Mouse (Mus musculus) limb, embryonic 10.5 days (tissue): Measurements from ENCODE around the gene Trmt112. TPM values are rescaled to one million over a fixed set of nuclear protein-coding genes. Genes with fewer than 3 reads are reported as not detected.

Experiments
- DNase-seq: peaks from one replicate; pipeline ENCODE4 v3.0.0-alpha.2; 2017; ENCODE audit warnings: low spot score
- H3K27ac ChIP-seq: fragments of 300-500 bp; sonication (generic); 2 replicates; pipeline ENCODE4 v1.5.1; 2016; ENCODE audit warnings: mild to moderate bottlenecking
- H3K27me3 ChIP-seq: fragments of 300-500 bp; sonication (generic); 2 replicates; pipeline ENCODE4 v1.6.1; 2016; ENCODE audit warnings: low read depth, mild to moderate bottlenecking; ENCODE audit not compliant: poor library complexity, severe bottlenecking
- H3K36me3 ChIP-seq: fragments of 300-500 bp; sonication (generic); 2 replicates; pipeline ENCODE4 v1.6.1; 2016; ENCODE audit warnings: mild to moderate bottlenecking, moderate library complexity
- H3K4me1 ChIP-seq: fragments of 300-500 bp; sonication (generic); 2 replicates; pipeline ENCODE4 v1.6.1; 2016
- H3K4me3 ChIP-seq: fragments of 300-500 bp; sonication (generic); 2 replicates; pipeline ENCODE4 v1.5.1; 2016; ENCODE audit warnings: mild to moderate bottlenecking, moderate library complexity
- H3K9me3 ChIP-seq: fragments of 300-500 bp; sonication (generic); replicated peaks from 2 replicates; pipeline ENCODE4 v1.6.1; 2016; ENCODE audit warnings: mild to moderate bottlenecking
- WGBS: fragments of 180-500 bp; shearing (Covaris S2); methylation state at CpG from one replicate; pipeline ENCODE4 v1.1.7; 2016; 5-methylcytosine and 5-hydroxymethylcytosine counted together
- polyA plus RNA-seq: library from polyadenylated mRNA; unstranded; fragments of >200 nt; fragmentation: Nextera tagmentation; extraction: Ambion mirVana; gene quantifications from 2 replicates; pipeline ENCODE4 v1.2.1, GENCODE M21; 2016

Gene Trmt112
- polyA plus RNA-seq: 157 and 168 TPM in 2 replicates

GRCm38 (mm10) chr19:6909507-6910289 lies at the start of gene Trmt112, which contains the start of gene Prdx5:
Gene Trmt112 (plus strand): TSS chr19:6909698.
Gene Prdx5 (minus strand): TSS chr19:6910106.
- H3K4me3 ChIP-seq: peak within 1 kb of the TSS; percentile 66
- WGBS: under 1% methylated on average over 65 of the region's 65 CpGs

GRCm38 (mm10) chr19:6859971-6860370 lies 49.5 kb upstream of the Trmt112 start:
- DNase-seq: no peak

More at GRCm38 (mm10) chr19:6909507-6910289, at the start of gene Trmt112, which contains the start of gene Prdx5:
- Histone ChIP-seq H3K27me3 (no peaks in the 10 kb centered on the region), H3K27ac (peak within 1 kb of the TSS; percentile 89), H3K36me3 (peaks cover 66% of the 10 kb centered on the region), H3K4me1 (peaks cover 32% of the 10 kb centered on the region), H3K9me3 (no peaks in the 10 kb centered on the region)
- DNase-seq: peak; percentile 93

GRCm38 (mm10) chr19:6860706-6861105 lies 48.8 kb upstream of the Trmt112 start:
- H3K4me3 ChIP-seq: no peak overlapping the region
- no peaks in the 10 kb centered on the region for H3K9me3 ChIP-seq
- H3K4me1 ChIP-seq: peaks cover 13% of the 10 kb centered on the region
- WGBS: 85% methylated on average over 6 of the region's 6 CpGs
- H3K36me3 ChIP-seq: no peaks in the 10 kb centered on the region
- DNase-seq: no peak
- H3K27ac ChIP-seq: no peak overlapping the region
- peaks cover 22% of the 10 kb centered on the region for H3K27me3 ChIP-seq

More at GRCm38 (mm10) chr19:6859971-6860370, 49.5 kb upstream of the Trmt112 start:
- Histone ChIP-seq H3K9me3 (no peaks in the 10 kb centered on the region), H3K4me3 (no peak overlapping the region), H3K27ac (no peak overlapping the region), H3K4me1 (peaks cover 20% of the 10 kb centered on the region), H3K36me3 (no peaks in the 10 kb centered on the region), H3K27me3 (peaks cover 30% of the 10 kb centered on the region)
- WGBS: 89% methylated on average over 3 of the region's 3 CpGs

GRCm38 (mm10) chr19:6861451-6861850 lies 48.0 kb upstream of the Trmt112 start:
- H3K4me1 ChIP-seq: 0 out of 2 replicates have a peak, but pooled peaks cover 5% of the 10 kb centered on the region
- H3K9me3 ChIP-seq: no peaks in the 10 kb centered on the region
- peaks cover 16% of the 10 kb centered on the region for H3K27me3 ChIP-seq
- WGBS: 94% methylated on average over 4 of the region's 4 CpGs
- H3K27ac ChIP-seq: no peak overlapping the region
- no peak overlapping the region for H3K4me3 ChIP-seq
- H3K36me3 ChIP-seq: no peaks in the 10 kb centered on the region
- DNase-seq: no peak

GRCm38 (mm10) chr19:6869355-6869754 lies 40.1 kb upstream of the Trmt112 start:
- 1% methylated on average over 5 of the region's 5 CpGs for WGBS
- peak overlapping the region; percentile 27; the same call in 1 of the 2 replicates for H3K4me3 ChIP-seq
- H3K36me3 ChIP-seq: no peaks in the 10 kb centered on the region
- DNase-seq: peak; percentile 36
- H3K9me3 ChIP-seq: no peaks in the 10 kb centered on the region
- H3K27ac ChIP-seq: no peak overlapping the region
- no peaks in the 10 kb centered on the region for H3K27me3 ChIP-seq
- peaks cover 7% of the 10 kb centered on the region for H3K4me1 ChIP-seq

- Histone ChIP-seq H3K27me3 (no peaks in the 10 kb centered on the region), H3K4me1 (peaks cover 7% of the 10 kb centered on the region), H3K27ac (no peak overlapping the region), H3K36me3 (no peaks in the 10 kb centered on the region), H3K4me3 (no peak overlapping the region), H3K9me3 (no peaks in the 10 kb centered on the region)
- no peak for DNase-seq
- WGBS: 71% methylated on average over 5 of the region's 5 CpGs
Observed at GRCm38 (mm10) chr19:6871574-6872271, 37.8 kb upstream of the Trmt112 start.

GRCm38 (mm10) chr19:6872701-6873100 lies 36.8 kb upstream of the Trmt112 start:
- no peak for DNase-seq
- Histone ChIP-seq H3K9me3 (no peaks in the 10 kb centered on the region), H3K27ac (no peak overlapping the region), H3K36me3 (no peaks in the 10 kb centered on the region), H3K4me3 (no peak overlapping the region), H3K4me1 (peaks cover 7% of the 10 kb centered on the region), H3K27me3 (no peaks in the 10 kb centered on the region)
- WGBS: 85% methylated on average over 3 of the region's 3 CpGs

- WGBS: 83% methylated on average over 1 of the region's 1 CpGs
- no peak for DNase-seq
- Histone ChIP-seq H3K36me3 (no peaks in the 10 kb centered on the region), H3K27me3 (no peaks in the 10 kb centered on the region), H3K4me1 (peaks cover 5% of the 10 kb centered on the region), H3K27ac (no peak overlapping the region), H3K9me3 (no peaks in the 10 kb centered on the region), H3K4me3 (no peak overlapping the region)
Observed at GRCm38 (mm10) chr19:6874257-6874656, 35.2 kb upstream of the Trmt112 start.

- H3K27ac ChIP-seq: no peak overlapping the region
- H3K27me3 ChIP-seq: no peaks in the 10 kb centered on the region
- DNase-seq: no peak
- no peak overlapping the region for H3K4me3 ChIP-seq
- H3K4me1 ChIP-seq: no peaks in the 10 kb centered on the region
- WGBS: 85% methylated on average over 6 of the region's 6 CpGs
- H3K9me3 ChIP-seq: no peaks in the 10 kb centered on the region
- H3K36me3 ChIP-seq: no peaks in the 10 kb centered on the region
Observed at GRCm38 (mm10) chr19:6875834-6876233, 33.7 kb upstream of the Trmt112 start.

GRCm38 (mm10) chr19:6876799-6877198 lies 32.7 kb upstream of the Trmt112 start:
- Histone ChIP-seq H3K4me1 (no peaks in the 10 kb centered on the region), H3K9me3 (no peaks in the 10 kb centered on the region), H3K27ac (no peak overlapping the region), H3K27me3 (no peaks in the 10 kb centered on the region), H3K36me3 (no peaks in the 10 kb centered on the region), H3K4me3 (no peak overlapping the region)
- no peak for DNase-seq

- DNase-seq: no peak
- 86% methylated on average over 4 of the region's 4 CpGs for WGBS
- Histone ChIP-seq H3K9me3 (no peaks in the 10 kb centered on the region), H3K36me3 (no peaks in the 10 kb centered on the region), H3K4me3 (no peak overlapping the region), H3K4me1 (no peaks in the 10 kb centered on the region), H3K27me3 (no peaks in the 10 kb centered on the region), H3K27ac (no peak overlapping the region)
Observed at GRCm38 (mm10) chr19:6877965-6878364, 31.5 kb upstream of the Trmt112 start.

GRCm38 (mm10) chr19:6892512-6892911 lies 17.0 kb upstream of the Trmt112 start:
- H3K27ac ChIP-seq: no peak overlapping the region
- H3K27me3 ChIP-seq: no peaks in the 10 kb centered on the region
- H3K9me3 ChIP-seq: 0 out of 2 replicates have a peak, but pooled peaks cover 2% of the 10 kb centered on the region
- no peaks in the 10 kb centered on the region for H3K36me3 ChIP-seq
- DNase-seq: no peak
- WGBS: 59% methylated on average over 4 of the region's 4 CpGs
- no peak overlapping the region for H3K4me3 ChIP-seq
- H3K4me1 ChIP-seq: no peaks in the 10 kb centered on the region
